Mouse (Mus musculus) natural killer cell, adult 2 months (primary cell): Measurements from ENCODE around the gene Mgat4b.
"Not testable (repeated sequence)": the region's sequence is repeated elsewhere in the genome, so short reads cannot be mapped to it uniquely, and the experiment has no call there.

ENCODE experiments used
- DNase-seq, 2 experiments: peaks; one replicate each; pipeline ENCODE4 v3.0.0; 2022; ENCODE audit warnings: low spot score in 2 of 2

The Mgat4b gene

DNA sequence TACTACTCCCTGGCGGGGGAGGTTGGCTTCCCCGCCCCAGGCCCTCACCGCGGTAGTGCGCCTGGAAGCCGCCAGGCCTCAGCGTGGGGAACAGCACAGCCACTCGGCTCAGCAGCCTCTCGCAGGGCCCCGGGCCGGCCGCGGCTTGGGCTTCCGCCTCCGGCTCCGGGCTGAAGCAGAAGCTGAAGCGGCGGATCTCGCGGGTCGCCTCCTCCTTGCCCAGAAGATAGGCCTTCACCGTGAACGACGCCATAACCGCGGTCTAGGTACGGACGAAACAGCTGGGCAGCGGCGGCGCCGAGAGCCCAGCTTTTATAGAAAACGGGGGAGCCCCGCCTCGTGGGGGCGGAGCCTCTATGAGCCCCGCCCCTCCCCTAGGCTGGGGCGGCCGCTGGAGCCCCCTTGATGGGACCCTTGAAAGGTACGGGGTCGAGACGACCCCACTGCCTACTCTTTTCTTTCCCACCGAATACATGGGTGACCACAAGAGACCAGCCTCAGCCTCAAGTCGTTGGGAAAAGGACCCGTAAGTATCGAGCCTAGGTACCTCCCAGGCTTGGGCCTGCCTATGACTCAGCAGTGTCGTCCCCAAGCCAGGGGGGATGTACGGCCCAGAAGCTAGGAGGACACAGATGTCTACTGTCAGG is at the start of gene Mgat4b, which contains the start of gene Sqstm1:
Gene Mgat4b, plus strand, starts transcription at position 386 of the 647 bp plus-strand sequence.
Gene Sqstm1, minus strand, starts transcription at position 323 of the 647 bp plus-strand sequence.
- peak; percentile 88 for DNase-seq

DNA sequence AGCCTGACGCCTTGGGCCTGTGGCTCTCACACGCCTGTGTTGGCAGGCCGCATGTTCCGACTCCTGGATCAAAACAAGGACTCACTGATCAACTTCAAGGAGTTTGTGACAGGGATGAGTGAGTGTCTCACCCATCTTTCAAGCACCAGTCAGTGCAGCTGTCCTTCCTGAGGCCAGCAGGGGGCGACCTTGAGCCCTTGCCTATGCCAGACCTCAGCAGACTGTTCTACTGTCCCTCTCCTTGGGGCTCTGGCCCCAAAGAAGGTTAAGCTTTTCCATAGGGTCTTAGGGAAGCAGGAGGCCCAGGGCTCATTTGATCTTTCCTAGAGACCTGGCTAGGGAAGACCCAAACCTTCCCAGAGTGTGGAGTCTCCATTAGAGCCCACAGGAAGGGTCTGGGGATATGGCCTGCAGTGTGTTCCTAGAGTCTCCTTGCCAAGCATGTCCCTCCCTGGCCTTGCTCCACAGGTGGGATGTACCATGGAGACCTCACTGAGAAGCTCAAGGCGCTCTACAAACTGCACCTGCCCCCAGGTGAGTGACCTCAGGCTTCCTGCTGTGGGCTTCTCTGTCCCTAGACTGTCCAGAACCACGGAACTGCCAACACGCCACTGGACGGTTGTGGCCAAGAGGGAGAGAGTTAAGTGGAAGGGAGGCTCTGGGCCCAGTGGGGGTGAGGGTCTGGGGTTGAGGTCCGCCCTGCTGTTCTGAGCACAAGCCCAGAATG is 48.9 kb upstream of the Mgat4b start:
- DNase-seq = peak; percentile 54 to 64

DNA sequence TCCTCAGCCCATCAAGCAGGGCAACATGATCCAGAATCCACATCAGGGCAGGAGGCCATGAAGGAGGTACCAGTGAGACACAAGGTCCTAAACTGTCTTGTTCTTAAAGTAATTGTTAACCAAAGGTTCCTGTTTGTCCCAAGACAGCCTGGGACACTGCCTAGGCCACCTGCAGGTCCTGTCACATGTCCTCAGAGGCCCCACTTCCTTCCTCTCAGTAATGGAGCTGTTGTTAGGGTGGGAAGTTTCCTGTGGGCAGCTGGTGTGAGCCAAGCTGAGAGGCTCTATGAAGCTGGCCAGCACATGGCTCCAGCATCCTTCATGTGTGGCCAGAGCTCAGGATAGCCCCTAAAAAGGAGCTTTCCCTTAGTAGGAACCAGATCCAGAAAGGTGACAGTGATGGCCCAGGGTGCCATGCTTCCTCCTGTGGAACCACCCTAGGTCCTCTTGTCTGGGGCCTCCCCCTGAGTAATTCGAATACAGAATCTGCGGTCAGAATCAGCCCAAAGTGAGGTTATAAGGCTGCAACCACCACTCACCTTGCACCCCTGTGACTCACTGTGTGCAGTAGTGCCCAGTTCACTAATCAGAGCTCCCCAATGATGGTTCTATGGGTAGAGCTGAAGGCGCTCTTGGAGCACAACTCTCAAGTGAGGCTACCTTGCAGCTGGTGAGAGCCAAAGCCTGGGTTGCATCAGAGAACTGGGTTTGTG is 48.2 kb upstream of the Mgat4b start:
- DNase-seq = peak; percentile 24 to 26

DNA sequence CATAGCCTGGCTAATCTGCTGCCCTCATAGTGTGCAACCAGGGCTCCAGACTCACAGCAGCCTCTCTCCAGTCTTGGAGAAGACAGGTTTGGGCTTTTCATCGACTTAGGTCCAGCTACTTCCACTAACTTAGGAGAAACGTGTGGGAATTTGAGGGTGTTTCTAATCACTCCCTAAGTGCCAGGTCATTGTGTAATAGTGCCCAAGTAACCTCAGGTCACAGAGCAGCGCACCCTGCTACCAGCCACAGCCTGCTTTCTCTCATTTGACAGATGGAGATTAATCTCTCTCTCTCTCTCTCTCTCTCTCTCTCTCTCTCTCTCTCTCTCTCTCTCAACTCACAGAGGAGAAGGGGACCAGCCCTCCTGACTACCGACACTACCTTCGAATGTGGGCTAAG is 42.3 kb upstream of the Mgat4b start:
- DNase-seq = no peak

DNA sequence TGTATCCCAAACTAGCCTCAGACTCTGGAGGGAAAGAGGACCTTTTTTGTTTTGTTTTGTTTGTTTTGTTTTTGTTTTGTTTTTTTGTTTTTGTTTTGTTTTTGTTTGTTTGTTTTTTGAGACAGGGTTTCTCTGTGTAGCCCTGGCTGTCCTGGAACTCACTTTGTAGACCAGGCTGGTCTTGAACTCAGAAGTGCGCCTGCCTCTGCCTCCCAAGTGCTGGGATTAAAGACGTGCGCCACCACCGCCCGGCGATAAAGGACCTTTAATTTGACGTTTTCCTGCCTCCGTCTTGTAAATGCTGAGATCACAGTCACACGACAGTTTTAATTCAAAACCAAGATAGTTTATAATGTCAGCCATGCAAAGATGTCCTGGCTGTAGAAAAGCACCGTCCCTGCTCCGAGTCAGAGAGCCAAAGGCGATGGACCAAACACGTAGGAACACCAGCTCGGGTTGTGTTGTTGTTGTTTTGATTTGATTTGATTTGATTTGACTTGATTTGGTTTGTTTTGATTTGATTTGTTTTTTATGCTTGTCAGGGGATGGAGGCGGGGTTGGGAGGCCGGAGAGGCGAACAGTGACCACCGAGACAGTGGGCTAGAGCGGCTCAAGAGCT is 36.5 kb upstream of the Mgat4b start, which contains the start of gene Mrnip:
Gene Mrnip, plus strand, starts transcription at position 334 of the 619 bp plus-strand sequence.
- not testable (repeated sequence) for DNase-seq

DNA sequence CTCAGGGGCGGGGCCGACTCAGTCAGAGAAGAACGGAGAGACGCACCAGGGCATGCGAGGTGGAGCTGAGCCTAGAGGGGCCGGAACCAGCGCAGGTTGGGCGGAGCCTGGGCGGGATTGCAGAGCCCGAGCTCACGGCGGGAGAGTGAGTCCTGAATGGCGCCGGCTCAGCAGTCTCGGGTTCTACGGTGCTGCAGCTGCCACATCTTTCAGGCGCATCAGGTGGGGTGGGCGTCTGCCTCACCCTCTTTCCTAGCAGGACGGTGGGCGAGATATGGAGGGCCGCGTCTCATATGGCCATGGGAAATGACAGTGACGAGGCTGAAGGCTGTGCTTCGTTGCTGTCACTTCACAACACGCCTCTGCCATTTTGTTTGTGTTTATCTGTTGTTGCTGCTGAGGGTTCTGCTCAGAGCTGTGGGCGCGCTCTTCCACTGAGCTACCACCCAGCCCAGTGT is 35.9 kb upstream of the Mgat4b start:
- peak; percentile 97 to 98 for DNase-seq

DNA sequence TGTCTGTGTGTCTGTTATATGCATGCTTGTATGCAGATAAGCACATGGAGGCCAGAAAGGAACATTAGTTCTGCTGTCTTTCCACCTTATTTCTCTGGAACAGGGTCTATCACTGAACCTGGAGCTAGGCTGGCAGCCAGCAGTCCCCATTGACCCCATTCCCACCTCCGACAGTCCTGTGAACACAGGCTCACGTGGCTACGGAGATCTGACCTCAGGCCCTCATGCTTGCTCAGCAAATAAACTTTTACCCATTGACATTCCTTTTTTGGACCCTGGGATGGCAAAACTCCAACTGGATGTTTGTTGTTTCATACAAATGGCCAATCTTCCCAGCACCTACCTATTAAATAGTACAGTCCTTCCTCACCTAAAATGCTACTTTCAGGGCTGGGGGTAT is 34.3 kb upstream of the Mgat4b start:
- DNase-seq = no peak

DNA sequence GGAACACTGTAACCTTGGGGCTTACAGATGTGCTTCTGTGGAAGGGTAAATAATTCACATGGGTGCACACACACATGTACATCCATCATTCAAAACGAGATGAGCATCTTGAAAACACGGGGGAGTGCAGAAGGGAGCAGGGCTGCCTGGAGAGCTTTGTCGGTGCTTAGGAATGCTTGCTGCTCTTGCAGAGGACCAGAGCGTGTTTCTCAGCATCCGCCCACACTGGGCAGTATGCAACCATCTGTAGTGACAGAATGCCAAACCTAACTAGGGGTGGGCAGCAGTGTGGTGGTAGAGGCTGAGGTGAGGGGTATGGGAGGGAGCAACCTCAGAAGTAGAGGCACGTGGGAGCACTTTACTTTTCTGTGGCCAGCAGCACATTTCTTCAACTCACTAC is 33.6 kb upstream of the Mgat4b start:
- DNase-seq = no peak

DNA sequence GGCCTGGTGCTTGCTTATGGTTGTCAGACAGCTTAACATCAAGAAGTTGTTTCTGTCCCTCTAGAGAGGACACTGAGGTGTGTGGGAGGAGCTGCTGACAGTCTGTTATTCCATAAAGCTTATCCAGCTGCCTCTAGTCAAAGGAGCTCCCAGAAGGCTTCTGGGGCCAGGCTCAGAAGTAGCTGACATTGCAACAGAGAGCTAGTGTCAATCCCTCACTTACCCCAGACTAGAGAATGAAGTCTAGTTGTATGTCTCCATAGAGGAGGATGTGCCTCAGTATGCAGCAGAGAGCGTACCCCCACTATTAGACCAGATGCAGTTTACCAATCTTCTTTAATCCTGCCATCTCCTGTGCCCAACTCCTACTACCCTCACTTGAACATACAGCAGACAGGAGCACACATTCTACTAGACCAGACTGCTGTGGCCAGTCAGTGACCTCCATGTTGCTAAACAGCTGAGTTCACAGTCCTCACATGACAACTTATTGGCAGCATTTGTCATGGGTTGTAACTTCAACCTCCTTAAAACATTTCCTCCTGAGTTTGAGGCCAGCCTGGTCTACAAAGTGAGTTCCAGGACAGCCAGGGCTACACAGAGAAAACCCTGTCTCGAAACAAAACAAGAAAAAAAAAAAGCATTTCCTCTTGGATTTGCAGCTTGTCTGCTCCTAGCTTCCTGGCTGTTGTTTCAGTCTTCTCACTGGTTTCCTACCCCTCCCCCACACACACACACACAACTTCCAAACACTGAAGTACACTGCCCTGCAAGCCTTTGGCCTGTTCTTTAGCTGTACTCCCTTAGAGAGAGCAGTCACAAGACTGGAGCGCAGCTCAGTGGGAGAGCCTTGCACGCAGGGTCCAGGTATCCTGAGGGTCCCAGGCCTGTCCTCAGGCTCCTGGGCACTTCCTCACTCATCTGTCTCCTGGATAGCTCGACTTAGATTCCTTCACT is 31.9 kb upstream of the Mgat4b start:
- no peak for DNase-seq

DNA sequence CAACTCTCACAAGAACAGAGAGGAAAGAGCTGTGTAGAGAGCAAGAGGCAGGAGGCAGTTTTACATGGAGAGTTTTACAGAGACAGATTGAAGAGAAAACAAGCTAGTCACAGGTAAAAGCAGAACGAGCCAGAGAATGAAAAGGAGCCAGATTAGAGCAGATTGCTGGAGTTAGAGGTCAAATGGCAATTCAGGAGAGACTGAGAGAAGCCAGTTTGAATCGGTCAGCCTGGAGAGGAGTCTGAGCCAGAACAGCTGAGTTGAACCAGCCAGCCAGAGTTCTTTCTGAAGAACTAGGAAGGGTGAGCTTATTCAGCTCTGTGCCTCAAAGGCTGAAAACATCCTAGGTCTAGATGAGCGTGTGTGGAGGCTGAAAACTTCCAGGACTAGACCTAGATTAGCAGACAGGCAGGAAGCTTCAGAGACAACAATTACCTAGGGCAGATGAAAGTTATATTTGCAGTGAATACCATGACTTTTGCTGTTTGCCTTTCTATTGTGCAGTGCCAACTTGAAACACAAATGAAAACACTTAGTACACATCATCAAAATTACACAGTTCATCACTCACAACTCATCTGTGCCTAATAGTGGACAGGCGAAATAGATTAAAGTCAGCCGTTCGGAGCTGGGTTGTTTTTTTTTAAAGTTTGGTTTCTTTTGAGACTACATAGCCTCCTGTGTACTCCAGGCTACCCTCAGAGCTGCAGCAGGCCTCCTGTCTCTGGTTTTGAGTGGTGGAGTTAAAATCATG is 30.0 kb upstream of the Mgat4b start:
- DNase-seq = no peak

DNA sequence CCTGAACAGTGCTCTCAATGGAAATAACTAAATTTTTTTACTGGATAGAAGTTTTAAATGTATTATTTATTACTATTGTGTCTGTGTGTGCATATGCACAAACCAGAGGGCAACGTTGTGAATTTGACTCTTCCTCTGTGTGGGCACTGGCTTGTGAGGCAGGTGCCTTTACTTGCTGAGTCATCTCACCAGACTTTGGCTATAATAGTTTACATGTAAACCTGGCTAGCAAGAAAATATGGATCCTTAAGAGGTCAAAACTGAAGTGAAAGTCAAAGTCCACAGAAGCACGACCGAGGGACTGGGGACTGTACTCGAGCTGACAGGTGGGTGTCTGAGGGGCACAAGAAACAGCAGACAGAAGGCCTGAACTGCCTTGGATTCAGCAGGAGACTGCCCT is 28.0 kb upstream of the Mgat4b start:
- no peak for DNase-seq

DNA sequence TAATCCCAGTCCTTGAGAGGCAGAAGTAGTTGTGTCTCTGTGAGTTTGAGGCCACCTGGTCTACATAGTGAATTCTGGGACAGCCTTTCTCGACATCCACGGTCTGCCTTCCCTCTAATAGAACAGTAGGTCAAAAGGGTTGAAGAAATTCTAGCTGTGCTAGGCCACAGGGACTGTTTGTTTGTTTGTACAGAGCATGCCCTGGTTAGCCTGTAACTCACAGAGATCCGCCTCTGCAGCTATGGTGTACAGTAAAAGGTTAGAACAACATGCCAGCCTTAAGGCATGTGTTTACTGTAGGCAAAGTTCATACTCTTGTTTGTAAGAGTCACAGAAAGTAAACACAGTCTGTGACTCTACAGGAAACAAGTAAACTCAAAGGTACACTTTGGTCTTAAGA is 25.9 kb upstream of the Mgat4b start:
- no peak for DNase-seq

DNA sequence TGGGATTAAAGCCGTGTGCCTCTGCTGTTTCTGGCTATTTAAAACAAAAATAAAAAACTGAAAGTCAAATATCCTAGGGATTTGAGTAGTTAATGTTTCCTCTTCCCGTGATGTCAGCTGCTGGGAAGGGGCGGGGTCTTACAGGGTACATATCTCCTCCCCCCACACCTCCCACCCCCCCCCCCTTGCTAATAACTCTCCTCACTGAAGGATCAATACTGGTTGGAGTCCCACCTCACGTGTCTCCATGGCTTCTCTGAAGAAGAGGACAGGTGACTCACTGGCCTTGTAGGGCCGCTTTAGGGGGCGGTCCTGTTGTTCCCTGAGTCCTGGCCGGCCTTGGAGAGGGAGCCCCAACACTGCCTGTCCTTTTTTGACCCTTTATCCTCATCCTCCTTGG is 22.0 kb upstream of the Mgat4b start:
- DNase-seq = no peak

DNA sequence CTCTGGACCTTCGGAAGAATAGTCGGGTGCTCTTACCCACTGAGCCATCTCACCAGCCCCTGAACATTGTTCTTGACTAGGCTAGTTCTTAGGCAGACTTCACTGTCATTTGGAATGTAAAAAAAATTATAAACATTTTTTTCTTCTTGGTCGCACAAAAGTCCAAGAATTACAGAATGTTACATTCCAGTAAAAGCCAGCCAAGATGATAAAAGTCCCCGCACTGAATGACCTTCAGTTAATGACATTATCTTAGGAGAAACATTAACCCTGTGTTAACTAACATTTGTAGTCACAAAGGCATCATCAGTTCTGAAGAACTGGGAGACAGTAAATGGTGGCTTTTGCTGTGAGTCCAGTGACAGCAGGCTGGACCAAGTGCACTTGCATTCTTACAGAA is 20.3 kb upstream of the Mgat4b start:
- DNase-seq = no peak

DNA sequence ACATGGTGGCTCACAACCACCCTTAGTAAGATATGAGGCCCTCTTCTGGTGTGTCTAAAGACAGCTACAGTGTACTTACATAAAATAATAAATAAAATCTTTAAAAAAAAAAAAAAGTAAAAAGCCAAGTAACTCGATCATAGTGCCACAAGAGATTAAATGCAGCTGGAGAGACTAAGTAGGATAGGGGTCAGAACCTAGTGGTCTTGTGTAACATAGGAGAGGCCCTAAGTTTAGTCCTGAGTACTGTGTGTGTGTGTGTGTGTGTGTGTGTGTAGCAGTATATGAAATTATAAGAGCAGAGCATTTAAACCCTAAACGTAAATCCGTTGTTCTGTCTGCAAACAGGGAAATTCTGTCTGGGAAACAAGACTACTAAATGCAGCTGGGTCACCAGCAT is 18.4 kb upstream of the Mgat4b start:
- no peak for DNase-seq

DNA sequence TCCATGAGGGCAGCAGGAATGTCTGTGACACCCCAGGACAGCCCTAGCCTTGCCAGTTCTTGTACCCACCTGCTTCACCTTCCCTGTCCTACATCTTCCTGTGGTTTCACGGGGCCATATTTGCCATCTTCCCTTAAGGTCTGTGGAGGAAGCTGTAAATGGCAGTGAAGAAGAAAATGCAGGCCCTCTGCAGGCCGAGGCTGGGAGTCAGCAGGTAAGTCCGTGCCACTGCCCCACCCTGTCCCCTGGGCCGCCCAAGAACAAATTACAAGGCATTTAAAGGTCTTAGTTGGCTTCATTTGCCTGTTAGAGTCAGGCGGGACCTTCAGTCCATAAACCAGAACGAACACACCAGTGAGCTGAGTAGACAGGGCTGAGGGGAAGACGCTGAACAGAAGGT is 16.6 kb upstream of the Mgat4b start:
- no peak for DNase-seq

DNA sequence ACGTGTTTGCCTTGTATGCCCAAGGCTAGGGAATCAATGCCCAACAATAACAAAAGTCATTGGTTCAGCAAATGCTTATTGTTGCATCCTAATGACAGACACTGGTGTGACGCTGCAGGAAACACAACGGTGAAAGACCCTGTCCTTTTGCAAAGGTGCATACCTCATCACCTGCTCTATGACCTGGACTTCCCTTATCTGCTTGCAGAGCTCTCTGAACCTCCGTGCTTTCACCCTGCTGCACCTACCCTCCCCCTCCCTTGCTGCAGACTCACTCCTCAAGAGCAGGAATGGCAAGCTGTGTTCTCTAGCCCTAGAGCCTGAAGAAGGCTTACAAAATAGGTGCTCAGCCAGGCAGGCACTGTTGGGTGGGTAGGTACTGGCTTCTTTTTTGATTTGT is 15.9 kb upstream of the Mgat4b start:
- DNase-seq = no peak

DNA sequence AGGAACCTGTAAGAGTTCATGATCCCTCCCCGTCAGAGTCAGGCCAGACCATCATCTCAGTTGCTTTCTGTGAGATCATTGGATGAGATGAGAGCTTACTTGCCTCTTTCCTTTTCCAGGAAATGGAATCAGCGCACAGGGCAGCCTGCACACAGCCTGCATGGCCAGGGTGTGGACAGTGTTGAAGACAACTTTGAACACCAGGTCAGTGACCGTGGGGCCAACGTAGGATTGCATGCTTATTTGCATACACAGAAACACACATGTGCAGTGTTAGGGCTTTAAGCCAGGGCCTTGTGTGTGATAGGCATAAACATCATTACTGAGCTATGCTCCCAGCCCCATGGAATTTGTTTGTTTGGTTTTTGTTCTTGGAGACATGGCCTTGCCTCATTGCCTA is 13.2 kb upstream of the Mgat4b start:
- DNase-seq = peak in 1 of 2 experiments; percentile 21

DNA sequence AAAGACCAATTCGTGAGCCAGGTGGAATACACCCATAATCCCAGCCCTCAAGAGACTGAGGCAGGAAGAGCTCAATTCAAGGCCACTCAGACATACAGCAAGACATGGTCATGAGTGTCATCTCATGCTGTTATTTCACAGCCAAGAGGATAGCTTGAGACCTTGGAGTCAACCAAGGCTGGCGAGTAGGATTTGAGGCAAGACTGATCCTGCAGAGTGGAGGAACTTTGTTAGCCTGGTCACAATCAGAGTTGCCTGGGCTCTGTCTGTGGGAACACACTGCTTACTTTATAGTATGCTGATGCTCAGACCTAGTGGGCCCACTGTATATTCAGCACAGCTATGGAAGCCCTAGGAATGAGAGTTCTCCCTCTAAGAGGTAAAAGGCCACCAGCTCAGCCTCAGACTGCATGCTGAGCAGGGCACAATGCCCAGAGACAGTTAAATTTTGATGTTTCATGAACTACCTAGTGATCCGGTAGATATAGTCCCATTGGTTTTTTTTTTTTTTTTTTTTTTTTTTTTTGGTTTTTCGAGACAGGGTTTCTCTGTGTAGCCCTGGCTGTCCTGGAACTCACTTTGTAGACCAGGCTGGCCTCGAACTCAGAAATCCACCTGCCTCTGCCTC is 12.4 kb upstream of the Mgat4b start:
- no peak for DNase-seq

DNA sequence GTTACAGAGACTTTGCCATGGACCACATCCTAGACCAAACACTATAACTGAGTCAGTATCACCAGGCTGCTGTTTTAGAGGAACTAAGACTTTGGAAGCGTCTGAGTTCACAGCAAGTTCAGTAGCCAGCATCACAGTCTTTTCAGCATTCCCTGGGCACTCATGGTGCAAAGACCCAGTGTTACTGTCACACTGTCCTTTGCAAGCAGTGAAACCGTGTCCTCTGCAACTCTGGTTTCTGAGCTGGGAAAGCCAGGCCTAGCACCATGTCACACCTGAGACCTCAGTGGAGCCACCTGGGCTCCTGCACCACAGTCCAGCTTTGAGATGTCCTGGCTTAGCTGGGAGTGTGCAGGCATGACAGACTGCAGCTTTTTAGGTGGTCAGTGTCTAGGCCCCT is 11.8 kb upstream of the Mgat4b start:
- peak in 1 of 2 experiments; percentile 49 for DNase-seq
